Mouse (Mus musculus) ES-E14 (cell line): Measurements from ENCODE around the gene Gpr152. TPM values are rescaled to one million over a fixed set of nuclear protein-coding genes. Genes with fewer than 3 reads are reported as not detected.

ENCODE experiments used
- DNase-seq: peaks from one replicate; pipeline ENCODE4 v3.0.0-alpha.2; 2013; ENCODE audit warnings: low read depth, low spot score
- H3K27ac ChIP-seq: 2 replicates; pipeline ENCODE4 v1.5.1; 2012; ENCODE audit warnings: low read depth, mild to moderate bottlenecking, low read length, moderate library complexity, mixed read lengths; ENCODE audit not compliant: poor library complexity, insufficient read depth, severe bottlenecking
- H3K36me3 ChIP-seq: 2 replicates; pipeline ENCODE4 v1.6.1; 2012; ENCODE audit warnings: mild to moderate bottlenecking, low read length, moderate library complexity, mixed read lengths; ENCODE audit not compliant: control insufficient read depth, poor library complexity, insufficient read depth, severe bottlenecking
- H3K4me1 ChIP-seq, 2 experiments: fragments of 150-350 bp in 1 of 2; sonication (generic) in 1 of 2; 2 replicates each; pipeline ENCODE4 v1.6.1; 2012; ENCODE audit warnings: low read length in 2 of 2, mild to moderate bottlenecking in 1 of 2, mixed read lengths in 1 of 2; ENCODE audit not compliant: control insufficient read depth in 2 of 2, insufficient read depth in 2 of 2, poor library complexity in 1 of 2
- H3K4me3 ChIP-seq, 2 experiments: fragments of 150-350 bp in 1 of 2; sonication (generic) in 1 of 2; 2 replicates each; pipeline ENCODE4 v1.5.1; 2012; ENCODE audit warnings: low read length in 2 of 2, low read depth in 1 of 2, mild to moderate bottlenecking in 1 of 2, mixed read lengths in 1 of 2; ENCODE audit not compliant: insufficient read depth in 1 of 2, poor library complexity in 1 of 2, severe bottlenecking in 1 of 2
- H3K9ac ChIP-seq: 2 replicates; pipeline ENCODE4 v1.6.1; 2012; ENCODE audit warnings: low read depth, mild to moderate bottlenecking, low read length, mixed read lengths; ENCODE audit not compliant: poor library complexity, insufficient read depth, severe bottlenecking
- H3K9me3 ChIP-seq: fragments of 150-350 bp; sonication (generic); 2 replicates; pipeline ENCODE4 v1.6.1; 2012; ENCODE audit warnings: low read depth, mild to moderate bottlenecking, low read length; ENCODE audit not compliant: control insufficient read depth, insufficient read depth
- CHD2 ChIP-seq: IDR thresholded peaks from 2 replicates; pipeline ENCODE4 v1.6.1; 2014; ENCODE audit warnings: mild to moderate bottlenecking, low read depth, low read length, inconsistent platforms
- HCFC1 ChIP-seq: IDR thresholded peaks from 2 replicates; pipeline ENCODE4 v1.6.1; 2012; ENCODE audit warnings: low read length, inconsistent platforms, borderline replicate concordance; ENCODE audit not compliant: insufficient read depth
- MAFK ChIP-seq: IDR thresholded peaks from 2 replicates; pipeline ENCODE4 v1.6.1; 2014; ENCODE audit warnings: mild to moderate bottlenecking, low read depth, low read length, inconsistent platforms; ENCODE audit not compliant: insufficient read depth
- ZC3H11A ChIP-seq: IDR thresholded peaks from 2 replicates; pipeline ENCODE4 v1.6.1; 2012; ENCODE audit warnings: low read depth, mild to moderate bottlenecking, inconsistent platforms, low read length, borderline replicate concordance
- ZNF384 ChIP-seq: IDR thresholded peaks from 2 replicates; pipeline ENCODE4 v1.6.1; 2012; ENCODE audit warnings: low read depth, low read length, inconsistent platforms
- in situ Hi-C, 2 experiments: fragments of 600-800 bp; cut with MboI; formaldehyde crosslinking; loops; one replicate each; pipeline ENCODE4 v1.15.1; 2025; ENCODE audit warnings: low sequenced_read_pairs in 2 of 2, inconsistent platforms in 1 of 2; ENCODE audit not compliant: unreplicated experiment in 2 of 2
- total RNA-seq: library from RNA; depleted of rRNA; stranded (reverse); fragments of 300-350 nt; gene quantifications from 2 replicates; pipeline ENCODE4 v1.2.3, GENCODE M21; 2012

Gpr152 gene
- total RNA-seq, 1 experiment, result 0.13 TPM

GRCm38 (mm10) chr19:4184976-4185975 is 45.7 kb downstream of the Gpr152 start:
- H3K27ac ChIP-seq, result peak overlapping the region; percentile 24; the same call in 1 of the 2 replicates
- TF ChIP-seq MAFK, result no peak
- no peak for TF ChIP-seq CHD2
- TF ChIP-seq ZC3H11A, result no peak
- no peak for TF ChIP-seq HCFC1
- no peak for TF ChIP-seq ZNF384
- H3K4me1 ChIP-seq, result peaks cover 4 to 17% of the 10 kb centered on the region in 2 experiments; a peak in 3 of 4 replicates
- H3K36me3 ChIP-seq, result no peaks in the 10 kb centered on the region
- DNase-seq, result no peak
- in situ Hi-C loops, result no loop called here
- no peaks in the 10 kb centered on the region for H3K9me3 ChIP-seq
- no peak overlapping the region; a peak in 1 of 4 replicates for H3K4me3 ChIP-seq
- 0 out of 2 replicates have a peak overlapping the region, but pooled peaks have one; percentile 6 for H3K9ac ChIP-seq

GRCm38 (mm10) chr19:4187303-4187702 is 47.7 kb downstream of the Gpr152 start:
- in situ Hi-C loops, result no loop called here
- H3K36me3 ChIP-seq, result no peaks in the 10 kb centered on the region
- peaks cover 4 to 19% of the 10 kb centered on the region in 2 experiments; a peak in 3 of 4 replicates for H3K4me1 ChIP-seq
- H3K27ac ChIP-seq, result no peak overlapping the region
- H3K4me3 ChIP-seq, result no peak overlapping the region
- H3K9me3 ChIP-seq, result no peaks in the 10 kb centered on the region
- TF ChIP-seq MAFK, result no peak
- no peak for TF ChIP-seq ZC3H11A
- TF ChIP-seq ZNF384, result no peak
- TF ChIP-seq CHD2, result no peak
- TF ChIP-seq HCFC1, result no peak
- no peak for DNase-seq
- no peak overlapping the region for H3K9ac ChIP-seq

GRCm38 (mm10) chr19:4189051-4189620 is 49.5 kb downstream of the Gpr152 start:
- in situ Hi-C loops, result no loop called here
- Histone ChIP-seq H3K4me1 (peaks cover 6 to 25% of the 10 kb centered on the region in 2 experiments; a peak in 3 of 4 replicates), H3K9me3 (no peaks in the 10 kb centered on the region), H3K27ac (no peak overlapping the region), H3K36me3 (peaks cover 10% of the 10 kb centered on the region), H3K4me3 (no peak overlapping the region), H3K9ac (no peak overlapping the region)
- TF ChIP-seq HCFC1, result no peak
- no peak for TF ChIP-seq ZC3H11A
- TF ChIP-seq MAFK, result no peak
- TF ChIP-seq ZNF384, result no peak
- no peak for TF ChIP-seq CHD2
- DNase-seq, result no peak

GRCm38 (mm10) chr19:4190831-4191334 is 51.3 kb downstream of the Gpr152 start, which contains the start of gene Tbc1d10c:
Gene Tbc1d10c (minus strand): TSS chr19:4191284.
- Histone ChIP-seq H3K36me3 (peaks cover 28% of the 10 kb centered on the region), H3K27ac (peak within 1 kb of the TSS; percentile 83), H3K9ac (peak within 1 kb of the TSS; percentile 97), H3K9me3 (no peaks in the 10 kb centered on the region), H3K4me1 (peaks cover 2 to 17% of the 10 kb centered on the region in 2 experiments; a peak in 3 of 4 replicates), H3K4me3 (peak within 1 kb of the TSS; percentile 93 to 97)
- no peak for DNase-seq
- TF ChIP-seq CHD2 (no peak), MAFK (no peak), ZNF384 (no peak), ZC3H11A (no peak), HCFC1 (no peak)
- in situ Hi-C loops, result no loop called here
